Mouse (Mus musculus) thymus, adult 18-20 months (tissue): ENCODE data around the gene Vwa5a.

Experiments used
- DNase-seq, 2 experiments: peaks; one replicate each; pipeline ENCODE4 v3.0.0; 2022; ENCODE audit warnings: mixed read lengths in 2 of 2

The Vwa5a gene

GRCm38 (mm10) chr9:38718102-38718501, at the start of gene Vwa5a:
Gene Vwa5a, plus strand, starts transcription at chr9:38718268.
- no peak for DNase-seq

GRCm38 (mm10) chr9:38672887-38673286, 45.2 kb upstream of the Vwa5a start:
- DNase-seq = no peak

DNA sequence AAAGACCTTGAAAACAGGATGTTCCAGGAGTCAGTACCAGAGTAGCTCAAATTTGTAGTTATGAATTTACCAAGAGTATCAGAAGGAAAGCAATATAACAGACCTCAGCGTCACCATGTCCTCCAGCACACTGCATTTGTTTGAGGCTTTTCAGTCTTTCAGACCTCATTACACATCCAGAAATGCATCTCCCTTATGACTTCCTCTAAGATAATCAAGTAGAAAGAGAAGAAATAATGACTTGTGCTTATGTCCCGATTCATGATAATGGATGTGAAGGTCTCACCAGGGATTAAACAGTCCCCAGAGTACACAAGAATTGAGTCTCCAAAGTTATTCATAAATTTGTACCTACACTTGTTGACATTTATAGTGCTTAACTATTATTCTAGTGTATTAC, 43.6 kb upstream of the Vwa5a start, which contains the start of gene Olfr918:
Gene Olfr918 (minus strand): TSS at position 101 of the 400 bp plus-strand sequence.
- no peak for DNase-seq

DNA sequence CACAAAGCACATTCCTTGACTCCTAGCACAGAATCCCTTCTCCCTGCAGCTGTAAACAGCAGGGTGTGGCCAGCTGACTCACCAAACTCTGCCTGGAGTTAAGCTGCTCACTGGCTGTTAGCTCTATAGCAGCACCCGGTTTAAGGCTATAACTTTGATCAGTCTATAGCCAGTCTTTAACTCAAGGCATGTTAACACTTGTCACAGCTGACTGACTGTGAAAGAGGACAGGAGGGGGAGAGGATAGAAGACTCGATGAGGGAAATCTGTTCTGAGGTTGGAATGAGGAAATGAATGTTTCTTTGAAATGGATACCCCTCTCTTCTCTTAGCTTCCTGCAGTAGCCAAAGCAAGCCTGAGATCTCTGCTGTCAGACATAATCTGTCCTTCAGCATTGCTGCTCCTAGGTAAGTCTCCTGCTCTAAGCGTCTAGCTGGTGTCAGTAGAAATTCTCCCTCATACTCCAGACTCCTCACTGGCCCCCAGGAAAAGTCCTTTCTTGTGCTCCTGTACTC, 916 bp downstream of the Vwa5a start:
- DNase-seq = no peak

DNA sequence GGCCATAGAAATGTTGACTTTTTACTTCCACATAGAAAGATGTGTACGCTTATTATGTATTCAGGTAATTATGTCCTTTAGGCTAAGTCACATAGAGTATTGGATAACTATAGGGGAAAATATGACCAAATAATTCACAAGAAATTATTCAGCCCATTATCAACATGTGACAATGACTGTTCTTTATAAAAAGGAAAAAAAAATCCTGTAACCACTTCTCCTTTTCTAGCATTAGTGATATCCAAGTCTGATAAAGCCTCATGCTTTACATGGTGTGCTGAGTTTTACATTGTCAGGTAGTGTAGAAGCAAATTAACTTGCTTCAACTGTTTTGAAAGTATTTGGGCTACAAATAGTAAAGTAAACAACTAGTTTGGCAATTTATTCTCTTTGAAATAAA, 6.0 kb downstream of the Vwa5a start:
- no peak for DNase-seq

DNA sequence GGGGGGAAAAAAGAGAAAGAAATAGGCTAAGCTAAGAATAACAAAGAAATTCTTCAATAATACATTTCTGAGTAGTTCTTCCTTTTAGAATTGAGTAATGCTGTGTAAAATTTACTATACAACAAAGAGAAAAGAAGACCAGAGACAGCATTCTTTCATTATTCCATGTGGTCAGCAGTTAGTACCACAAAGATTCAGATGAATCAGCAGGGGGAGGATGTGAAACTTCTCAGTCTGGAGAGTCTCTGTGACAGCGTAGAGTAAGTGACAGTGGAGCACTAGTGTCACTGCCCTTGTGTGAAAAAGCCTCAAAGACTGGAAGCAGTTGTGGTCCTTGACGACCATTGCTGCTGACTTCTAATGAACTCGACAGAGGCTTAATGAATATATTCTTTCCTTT, 10.2 kb downstream of the Vwa5a start:
- no peak for DNase-seq

DNA sequence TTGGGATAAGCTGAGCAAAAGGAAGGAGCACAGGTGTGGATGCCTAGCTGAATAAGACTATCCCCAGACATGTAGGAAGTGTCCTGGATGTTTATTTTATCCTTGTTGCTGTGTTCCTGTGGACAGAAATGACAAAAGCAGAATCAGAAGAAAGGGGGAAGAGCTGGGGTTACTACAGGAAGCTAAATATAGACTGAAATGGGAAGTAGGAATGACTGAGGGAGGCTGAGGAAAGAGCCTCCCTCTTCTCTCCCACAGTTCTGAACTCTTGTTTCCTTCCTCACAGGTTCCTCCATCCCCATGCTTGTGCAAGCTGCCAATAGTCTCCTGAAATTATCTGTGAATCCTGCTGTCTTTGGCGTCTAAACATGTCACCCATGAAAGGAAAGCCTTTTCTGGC, 23.3 kb downstream of the Vwa5a start:
- DNase-seq = no peak

DNA sequence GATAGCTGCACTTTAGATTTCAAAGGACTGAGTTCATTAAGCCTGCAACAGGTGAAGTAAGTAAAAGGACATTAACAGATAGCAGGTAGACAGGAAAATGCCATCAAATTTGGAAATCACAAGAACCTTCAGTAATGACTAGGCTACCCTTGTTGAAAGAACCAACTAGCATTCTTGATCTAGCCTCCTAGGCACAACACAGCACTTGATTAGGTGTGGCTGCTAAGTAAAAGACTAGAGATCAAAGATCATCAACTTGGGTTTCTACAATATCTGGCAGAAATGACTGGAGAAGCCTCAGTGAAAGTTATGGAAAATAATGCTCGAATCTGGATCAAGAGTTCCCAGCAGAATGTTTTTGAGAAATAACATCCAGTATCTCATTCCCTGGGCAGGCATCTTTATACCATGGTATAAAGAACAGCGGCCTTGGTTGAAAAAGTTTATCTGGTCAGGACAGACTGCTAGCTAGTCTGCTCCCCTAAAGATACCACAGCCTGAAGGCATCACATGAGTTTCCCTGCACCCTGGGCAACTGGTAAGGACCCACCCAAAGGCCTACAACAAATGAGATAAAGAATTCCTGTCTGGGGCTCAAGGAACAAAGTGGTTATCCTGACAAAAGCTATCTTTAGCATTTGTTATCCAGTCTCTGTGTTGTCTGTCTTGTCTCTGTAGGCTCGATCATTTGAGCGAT, 26.7 kb downstream of the Vwa5a start:
- DNase-seq = no peak

DNA sequence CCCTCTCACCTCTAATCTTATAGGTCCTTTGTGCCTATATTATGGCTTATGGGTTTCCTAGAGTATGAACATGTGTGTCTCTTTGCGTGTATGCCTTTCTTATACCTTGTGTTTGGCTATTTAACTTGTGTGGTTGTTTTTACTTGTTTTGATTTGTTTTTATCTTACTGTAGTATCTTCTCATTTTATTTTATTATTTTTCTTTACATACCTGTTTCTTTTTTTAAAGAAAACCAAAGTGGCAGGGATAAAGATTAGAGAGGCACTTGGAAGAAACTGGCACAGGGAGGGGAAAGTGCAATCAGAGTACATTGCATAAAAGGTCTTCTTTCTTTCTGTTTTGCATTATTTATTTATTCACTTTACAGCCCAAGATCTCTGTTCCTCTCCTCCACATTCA, 33.9 kb downstream of the Vwa5a start, which contains the start of gene Olfr920:
Gene Olfr920 (plus strand): TSS at position 301 of the 400 bp plus-strand sequence.
- no peak for DNase-seq

DNA sequence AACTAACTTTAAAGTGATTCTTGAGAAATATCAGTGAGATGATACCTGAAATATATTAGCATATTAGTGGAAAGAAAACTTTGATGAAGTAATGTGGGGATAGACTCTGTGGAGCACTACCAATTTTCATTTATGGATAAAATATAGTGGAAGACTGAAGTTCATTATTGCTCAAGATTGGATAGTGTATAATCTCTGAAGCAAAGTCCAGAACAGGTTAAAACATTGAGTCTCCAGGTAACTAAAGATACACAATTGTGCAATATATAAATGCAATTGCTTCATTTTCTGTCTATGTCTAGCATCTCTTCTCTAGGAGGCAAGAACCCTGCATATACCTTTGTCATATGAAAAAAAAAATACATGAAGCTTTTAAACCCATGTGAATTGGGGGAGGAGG, 54.7 kb downstream of the Vwa5a start, which contains the start of gene Olfr921:
Gene Olfr921 (plus strand): TSS at position 301 of the 400 bp plus-strand sequence.
- DNase-seq = no peak

- DNase-seq = no peak
Observed at GRCm38 (mm10) chr9:38792689-38793088, 74.6 kb downstream of the Vwa5a start.
